Comparison of ENCODE assay signal across 8 mouse cellular contexts in the genomic region with DNA sequence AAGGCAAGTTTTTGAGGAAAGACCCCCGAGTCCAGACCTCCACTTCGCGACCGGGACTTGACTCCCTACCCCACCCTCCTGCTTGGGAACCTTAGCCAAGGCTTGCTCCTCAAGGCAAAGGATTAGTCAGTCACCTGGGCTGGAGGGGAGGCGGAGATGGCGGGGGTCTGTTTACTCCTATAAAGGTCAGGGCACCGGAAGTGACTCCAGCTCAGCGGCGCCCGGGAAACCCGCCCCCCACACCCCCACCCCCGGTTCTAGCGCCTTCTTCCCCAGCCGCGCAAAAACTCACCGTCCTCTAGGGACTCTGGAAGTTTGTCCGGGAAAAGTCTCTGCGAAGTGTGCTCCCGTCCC. TPM values are rescaled to one million over a fixed set of nuclear protein-coding genes. Genes with fewer than 3 reads are reported as not detected.
A peak's percentile ranks its signal among the peaks of the same experiment; 100 is the strongest.
DNase-seq lines count a peak whose midpoint lies in the region; ATAC-seq and TF ChIP-seq lines count a peak whose summit lies in the region.

No protein-coding gene starts in this region.

- no peak for TF ChIP-seq POLR2A in heart, adult 2 months (IDR thresholded peaks at IDR 0.05; ENCODE audit: insufficient read depth, low read depth, low read length)
- no peak for TF ChIP-seq POLR2A in CH12.LX (IDR thresholded peaks at IDR 0.05; ENCODE audit: low read depth, low read length)

- peak overlapping the region; percentile 66; the same call in 1 of the 2 replicates for H3K9ac ChIP-seq in heart, adult 2 months (ENCODE audit: low read depth, low read length)
- no peak overlapping the region for H3K9ac ChIP-seq in CH12.LX (ENCODE audit: insufficient read depth, low read depth)
- H3K9ac ChIP-seq in forebrain, embryonic 14.5 days (ENCODE audit: low read length), result peak overlapping the region; percentile 69
- peak overlapping the region; percentile 47; the same call in 1 of the 2 replicates for H3K9ac ChIP-seq in liver, embryonic 16.5 days (ENCODE audit: low read depth, low read length)

- in situ Hi-C loops in CH12.LX (cut with MboI; ENCODE audit: low pct_ligation_motif_present, low pct_unique_long_range_greater_than_20kb, low sequenced_read_pairs), result no loop called here

- H3K27me3 ChIP-seq in heart, adult 2 months (ENCODE audit: control insufficient read depth, insufficient read depth, low read length), result no peaks in the 10 kb centered on the region; the same call in 1 of the 2 replicates
- peaks cover 40% of the 10 kb centered on the region for H3K27me3 ChIP-seq in CH12.LX (replicated peaks)
- peaks cover 22% of the 10 kb centered on the region; the same call in 1 of the 2 replicates for H3K27me3 ChIP-seq in forebrain, embryonic 14.5 days (replicated peaks; ENCODE audit: control insufficient read depth, insufficient read depth, low read length)
- H3K27me3 ChIP-seq in liver, embryonic 16.5 days (ENCODE audit: control insufficient read depth, insufficient read depth, low read depth, low read length), result peaks cover 48% of the 10 kb centered on the region

- TF ChIP-seq CTCF in heart, adult 2 months (IDR thresholded peaks at IDR 0.05), result no peak
- TF ChIP-seq CTCF in CH12.LX (conservative IDR thresholded peaks at IDR 0.05 in 1 of 2, IDR thresholded peaks at IDR 0.05 in 1 of 2; ENCODE audit: low read depth in 2 of 2, low read length in 2 of 2), result no peak

- no peak for TF ChIP-seq RAD21 in CH12.LX (IDR thresholded peaks at IDR 0.05; ENCODE audit: low read depth, low read length)

- no peak for TF ChIP-seq EP300 in heart, adult 2 months (IDR thresholded peaks at IDR 0.05; ENCODE audit: insufficient read depth, low read depth, low read length)
- TF ChIP-seq EP300 in CH12.LX (IDR thresholded peaks at IDR 0.05; ENCODE audit: low read length), result no peak

- WGBS in heart, adult 2 months, result 9% methylated on average over 19 of the region's 19 CpGs
- WGBS in forebrain, embryonic 14.5 days, result under 1% methylated on average over 19 of the region's 19 CpGs
- WGBS in liver, embryonic 16.5 days (ENCODE audit: insufficient replicate concordance), result 4% methylated on average over 19 of the region's 19 CpGs

- ATAC-seq in forebrain, embryonic 14.5 days, result no peak; the same call in 1 of the 2 replicates
- ATAC-seq in liver, embryonic 16.5 days (ENCODE audit: low read depth), result no peak
- no peak for ATAC-seq in megakaryocyte-erythroid progenitor cell, adult 5-6 weeks (replicated peaks; ENCODE audit: low FRiP score, low TSS enrichment, poor library complexity, severe bottlenecking)

- intact Hi-C loops in heart, adult 2 months (cut with DNase I), result no loop called here
- intact Hi-C loops in left cerebral cortex, postnatal 14 days (cut with DNase I), result no loop called here

- no peaks in the 10 kb centered on the region for H3K79me2 ChIP-seq in heart, adult 2 months (replicated peaks; ENCODE audit: control insufficient read depth, insufficient read depth, low read length)
- no peaks in the 10 kb centered on the region for H3K79me2 ChIP-seq in CH12.LX (replicated peaks; ENCODE audit: control insufficient read depth, extremely low read depth, insufficient read depth, poor library complexity, severe bottlenecking)

- peak overlapping the region; percentile 85 for H3K4me2 ChIP-seq in CH12.LX (ENCODE audit: insufficient read depth, low read depth, poor library complexity, severe bottlenecking)
- peak overlapping the region; percentile 93 for H3K4me2 ChIP-seq in forebrain, embryonic 14.5 days (ENCODE audit: low read length)
- H3K4me2 ChIP-seq in liver, embryonic 16.5 days (ENCODE audit: low read depth, low read length), result peak overlapping the region; percentile 85

- no peak for DNase-seq in heart, adult 2 months
- DNase-seq in heart, adult 8-10 months (ENCODE audit: low spot score), result no peak
- no peak for DNase-seq in CH12.LX (ENCODE audit: extremely low read depth)
- DNase-seq in forebrain, embryonic 14.5 days (ENCODE audit: low spot score), result peak; percentile 29
- peak; percentile 81 to 84 for DNase-seq in thymus, postnatal 10 days (ENCODE audit: low spot score in 2 of 2)
- no peak for DNase-seq in left cerebral cortex, postnatal 14 days (ENCODE audit: low spot score in 2 of 2)

- no peaks in the 10 kb centered on the region for H3K36me3 ChIP-seq in heart, adult 2 months (ENCODE audit: control insufficient read depth, insufficient read depth, low read length)
- H3K36me3 ChIP-seq in CH12.LX (replicated peaks in 1 of 2; ENCODE audit: control insufficient read depth in 1 of 2, insufficient read depth in 1 of 2, low read length in 1 of 2), result peaks cover 0 to 4% of the 10 kb centered on the region in 2 experiments
- H3K36me3 ChIP-seq in forebrain, embryonic 14.5 days (ENCODE audit: control insufficient read depth, insufficient read depth, low read length), result no peaks in the 10 kb centered on the region
- no peaks in the 10 kb centered on the region for H3K36me3 ChIP-seq in liver, embryonic 16.5 days (ENCODE audit: control insufficient read depth, insufficient read depth)

- peaks cover 7% of the 10 kb centered on the region for H3K4me1 ChIP-seq in heart, adult 2 months (ENCODE audit: control insufficient read depth, insufficient read depth, low read length)
- peaks cover 17 to 31% of the 10 kb centered on the region in 2 experiments for H3K4me1 ChIP-seq in CH12.LX (ENCODE audit: control insufficient read depth in 1 of 2, insufficient read depth in 2 of 2)
- peaks cover 11% of the 10 kb centered on the region; the same call in 1 of the 2 replicates for H3K4me1 ChIP-seq in forebrain, embryonic 14.5 days (ENCODE audit: control insufficient read depth, insufficient read depth, low read length)
- peaks cover 6% of the 10 kb centered on the region for H3K4me1 ChIP-seq in liver, embryonic 16.5 days (ENCODE audit: control insufficient read depth, low read depth, low read length)

- dilution Hi-C loops in CH12.LX (cut with MboI; ENCODE audit: extremely low pct_ligation_motif_present, extremely low pct_unique_long_range_greater_than_20kb, low sequenced_read_pairs), result no loop called here

- no peaks in the 10 kb centered on the region for H3K9me3 ChIP-seq in CH12.LX (replicated peaks; ENCODE audit: low read length)
- H3K9me3 ChIP-seq in forebrain, embryonic 14.5 days (replicated peaks; ENCODE audit: control insufficient read depth, low read length), result no peaks in the 10 kb centered on the region
- H3K9me3 ChIP-seq in liver, embryonic 16.5 days (replicated peaks; ENCODE audit: control insufficient read depth, low read length), result no peaks in the 10 kb centered on the region

- peak overlapping the region; percentile 60 for H3K4me3 ChIP-seq in heart, adult 2 months
- peak overlapping the region in 2 of 3 experiments; percentile 49 to 52 for H3K4me3 ChIP-seq in CH12.LX (replicated peaks in 1 of 3; ENCODE audit: low read depth in 2 of 3, low read length in 2 of 3, poor library complexity in 1 of 3)
- H3K4me3 ChIP-seq in forebrain, embryonic 14.5 days (ENCODE audit: low read depth, low read length), result peak overlapping the region; percentile 60
- H3K4me3 ChIP-seq in liver, embryonic 16.5 days (ENCODE audit: low read depth, low read length), result peak overlapping the region; percentile 57

- no peak overlapping the region for H3K27ac ChIP-seq in heart, adult 2 months
- H3K27ac ChIP-seq in CH12.LX (ENCODE audit: insufficient read depth, low read depth), result no peak overlapping the region
- no peak overlapping the region for H3K27ac ChIP-seq in forebrain, embryonic 14.5 days (ENCODE audit: low read depth, low read length)
- H3K27ac ChIP-seq in liver, embryonic 16.5 days (ENCODE audit: low read length), result no peak overlapping the region

TF ChIP-seq in CH12.LX, 34 proteins besides CTCF, POLR2A, EP300 and RAD21 (continues in another document):
- no peak for TF ChIP-seq USF1 (IDR thresholded peaks at IDR 0.05; ENCODE audit: low read depth, low read length)
- no peak for TF ChIP-seq MYC (IDR thresholded peaks at IDR 0.05; ENCODE audit: low read depth, low read length)
- no peak for TF ChIP-seq TBP (conservative IDR thresholded peaks at IDR 0.05; ENCODE audit: low read depth, low read length)
- no peak for TF ChIP-seq SMC3 (IDR thresholded peaks at IDR 0.05; ENCODE audit: low read depth, low read length)
- TF ChIP-seq CHD2 (IDR thresholded peaks at IDR 0.05; ENCODE audit: low read length), result no peak
- TF ChIP-seq USF2 (conservative IDR thresholded peaks at IDR 0.05; ENCODE audit: low read depth, low read length), result no peak
- no peak for TF ChIP-seq POLR2AphosphoS2 (IDR thresholded peaks at IDR 0.05; ENCODE audit: low read depth, low read length)
- no peak for TF ChIP-seq RCOR1 (conservative IDR thresholded peaks at IDR 0.05; ENCODE audit: low read depth, low read length)
- no peak for TF ChIP-seq JUN (IDR thresholded peaks at IDR 0.05; ENCODE audit: insufficient read depth, low read depth, low read length)
- TF ChIP-seq PAX5 (IDR thresholded peaks at IDR 0.05; ENCODE audit: low read length), result no peak
- TF ChIP-seq HCFC1 (IDR thresholded peaks at IDR 0.05; ENCODE audit: low read depth, low read length), result no peak
- no peak for TF ChIP-seq NELFE (IDR thresholded peaks at IDR 0.05; ENCODE audit: low read depth, low read length)

RNA-seq across cellular contexts. Expression of a gene that starts 0.4 kb away (rescaled TPM):
- total RNA-seq in heart, adult 2 months (2021), result under 1 TPM; 0.73 to 0.96 TPM
- 2.3 and 3.1 TPM in 2 replicates for polyA plus RNA-seq in heart, adult 2 months (2012; rRNA removed)
- 1 to 10 TPM in 1 of 4 experiments, under 1 TPM in 3; 0.44 to 1.0 (median 0.83) TPM for total RNA-seq in heart, adult 8-10 months (2022)
- total RNA-seq in CH12.LX (2012; rRNA removed), result 0.46 and 0.55 TPM in 2 replicates
- total RNA-seq in CH12.LX (2014; rRNA removed), result 0.77 and 0.85 TPM in 2 replicates
- 4.4 and 5.5 TPM in 2 replicates for polyA plus RNA-seq in CH12.LX (2012; ENCODE audit: insufficient read length, low read depth)
- polyA plus RNA-seq in forebrain, embryonic 14.5 days (2014; fragmentation: Nextera tagmentation; extraction: Ambion mirVana), result 2.6 and 4.0 TPM in 2 replicates
- 0.74 and 1.0 TPM in 2 replicates for polyA plus RNA-seq in liver, embryonic 16.5 days (2015; fragmentation: Nextera tagmentation; extraction: Ambion mirVana)
- total RNA-seq in left cerebral cortex, postnatal 14 days (2021), result 1 to 10 TPM; 5.3 to 7.1 TPM
- 12.1 and 19.1 TPM in 2 replicates for total RNA-seq in megakaryocyte-erythroid progenitor cell, adult 5-6 weeks (2014; fragmentation: Nextera tagmentation)
- 3.6 and 10.0 TPM in 2 replicates for total RNA-seq in megakaryocyte-erythroid progenitor cell, adult 5-6 weeks (2017)

RNA-seq across cellular contexts. Expression of a gene that starts 50.6 kb away (rescaled TPM):
- total RNA-seq in heart, adult 2 months (2021), result 100 to 1,000 TPM; 241 to 255 TPM
- 38.9 and 72.9 TPM in 2 replicates for polyA plus RNA-seq in heart, adult 2 months (2012; rRNA removed)
- total RNA-seq in heart, adult 8-10 months (2022), result 100 to 1,000 TPM; 243 to 269 (median 257) TPM
- total RNA-seq in CH12.LX (2012; rRNA removed) (169 and 248 TPM in 2 replicates), CH12.LX (2014; rRNA removed) (371 and 466 TPM in 2 replicates)
- polyA plus RNA-seq in CH12.LX (2012; ENCODE audit: insufficient read length, low read depth), result 209 and 278 TPM in 2 replicates
- polyA plus RNA-seq in forebrain, embryonic 14.5 days (2014; fragmentation: Nextera tagmentation; extraction: Ambion mirVana), result 1,258 and 1,335 TPM in 2 replicates
- polyA plus RNA-seq in liver, embryonic 16.5 days (2015; fragmentation: Nextera tagmentation; extraction: Ambion mirVana), result 247 and 265 TPM in 2 replicates
- 100 to 1,000 TPM; 473 to 503 TPM for total RNA-seq in left cerebral cortex, postnatal 14 days (2021)
- 186 and 213 TPM in 2 replicates for total RNA-seq in megakaryocyte-erythroid progenitor cell, adult 5-6 weeks (2014; fragmentation: Nextera tagmentation)
- total RNA-seq in megakaryocyte-erythroid progenitor cell, adult 5-6 weeks (2017), result 282 and 332 TPM in 2 replicates

Comparison
In these comparisons a context has a peak if more than half of its experiments do, and no peak if none do; other contexts are left out.
1. DNase-seq: peak in forebrain, embryonic 14.5 days (single experiment) and thymus, postnatal 10 days (2 of 2); none in heart, adult 2 months (0 of 2), heart, adult 8-10 months (single experiment), CH12.LX (single experiment) and left cerebral cortex, postnatal 14 days (0 of 2).
2. Peak in every context shown above with its lines, with median percentiles within 50 percentile points of each other: H3K4me3 ChIP-seq and H3K4me2 ChIP-seq.